Mouse (Mus musculus) ES-CJ7 (cell line): Measurements from ENCODE around the gene Dppa1.
A peak's percentile ranks its signal among the peaks of the same experiment; 100 is the strongest.
"Not testable (repeated sequence)": the region's sequence is repeated elsewhere in the genome, so short reads cannot be mapped to it uniquely, and the experiment has no call there.

Experiments used
- DNase-seq: peaks from one replicate; pipeline ENCODE4 v3.0.0; 2011; ENCODE audit warnings: low read depth, low spot score

Dppa1 gene

DNA sequence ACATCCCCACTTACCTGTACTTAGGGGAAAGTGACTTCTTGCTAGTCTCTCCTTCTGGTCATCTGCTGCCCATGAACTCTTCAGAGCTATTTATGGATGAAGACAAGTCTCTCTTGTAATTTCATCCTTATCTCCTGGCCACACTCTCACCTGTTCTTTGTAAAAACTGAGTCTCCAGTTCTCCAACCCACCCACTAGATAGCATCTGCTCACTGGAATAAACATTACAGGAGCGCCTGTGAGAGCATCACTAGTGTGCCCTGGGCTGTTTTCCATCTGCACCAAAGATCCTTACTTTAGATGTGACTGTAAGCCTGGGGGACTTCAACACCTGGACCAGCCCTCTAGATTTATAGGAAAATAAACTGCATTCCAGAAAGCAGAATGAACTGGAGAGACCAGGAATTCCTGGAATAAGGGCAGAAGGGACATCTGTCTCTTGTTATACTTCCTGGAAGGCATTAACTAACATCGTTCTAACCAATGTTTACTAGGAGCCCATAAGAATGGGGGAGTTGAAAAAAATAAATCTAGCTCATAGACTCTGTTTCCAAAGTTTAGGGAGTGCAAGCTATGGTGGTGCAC lies at the start of gene Dppa1:
Gene Dppa1, minus strand, starts transcription at position 51 of the 585 bp plus-strand sequence.
- no peak for DNase-seq

- no peak for DNase-seq
Observed at GRCm38 (mm10) chr11:46667938-46668337, 38.9 kb upstream of the Dppa1 start.

DNA sequence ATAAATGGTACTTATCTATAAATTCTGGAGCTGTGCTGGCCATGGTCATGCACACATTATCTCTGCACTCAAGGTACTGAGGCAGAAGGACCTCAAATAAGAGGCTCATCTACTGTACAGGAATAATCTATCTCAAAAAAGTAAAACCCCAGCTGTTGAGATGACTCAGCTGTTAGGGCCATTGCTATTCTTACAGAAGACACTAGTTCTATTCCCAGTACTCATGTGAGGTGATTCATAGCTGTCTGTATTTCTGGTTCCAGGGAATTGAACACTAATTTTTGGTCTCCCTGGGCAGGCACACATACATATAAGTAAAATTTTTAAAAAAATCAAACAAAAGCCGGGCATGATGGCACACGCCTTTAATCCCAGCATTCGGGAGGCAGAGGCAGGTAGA lies 38.0 kb upstream of the Dppa1 start:
- no peak for DNase-seq

- DNase-seq, result peak; percentile 75
Observed at GRCm38 (mm10) chr11:46665599-46666522, 36.8 kb upstream of the Dppa1 start.

DNA sequence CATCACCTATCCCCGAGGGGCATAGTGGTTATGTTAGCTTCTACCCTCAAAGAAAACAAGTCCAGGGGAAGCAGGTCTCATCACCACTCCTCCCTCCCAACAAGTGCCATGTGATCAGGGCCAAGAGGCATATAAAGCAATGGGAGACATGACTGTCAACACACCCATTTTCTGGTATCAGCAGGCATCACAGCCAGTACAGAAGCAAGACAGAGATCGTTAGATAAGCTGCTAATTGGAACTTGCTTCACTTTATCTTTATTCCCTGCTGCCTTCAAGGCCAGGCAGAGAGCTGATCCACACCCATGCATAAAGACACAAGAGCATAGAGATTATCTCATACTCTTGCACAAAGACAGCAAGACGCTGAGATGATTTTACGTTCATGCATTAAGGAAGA lies 34.2 kb upstream of the Dppa1 start:
- no peak for DNase-seq

- DNase-seq, result no peak
Observed at GRCm38 (mm10) chr11:46652476-46652875, 23.4 kb upstream of the Dppa1 start.

- not testable (repeated sequence) for DNase-seq
Observed at GRCm38 (mm10) chr11:46649655-46650054, 20.6 kb upstream of the Dppa1 start.

DNA sequence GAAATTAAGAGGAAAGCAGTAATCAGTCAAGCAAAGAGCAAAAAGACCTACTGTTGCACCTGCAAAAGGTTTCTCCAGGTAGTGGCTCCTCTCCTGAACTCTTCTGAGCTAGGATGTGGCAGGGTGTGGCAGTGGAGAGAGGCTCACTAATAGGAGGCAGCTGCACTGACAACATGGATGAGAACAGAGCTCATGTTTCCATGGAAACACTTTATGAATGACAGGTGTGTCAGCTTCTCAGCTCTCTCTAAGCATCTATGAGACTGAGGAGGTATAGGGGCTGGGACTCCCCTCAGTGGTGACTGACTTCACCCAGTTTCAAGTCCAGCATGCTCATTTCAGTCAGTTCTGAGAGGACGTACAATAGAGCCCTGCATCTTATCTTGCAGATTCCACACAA lies 15.8 kb upstream of the Dppa1 start:
- DNase-seq, result no peak

GRCm38 (mm10) chr11:46636568-46636967 lies 7.5 kb upstream of the Dppa1 start:
- peak; percentile 8 for DNase-seq

DNA sequence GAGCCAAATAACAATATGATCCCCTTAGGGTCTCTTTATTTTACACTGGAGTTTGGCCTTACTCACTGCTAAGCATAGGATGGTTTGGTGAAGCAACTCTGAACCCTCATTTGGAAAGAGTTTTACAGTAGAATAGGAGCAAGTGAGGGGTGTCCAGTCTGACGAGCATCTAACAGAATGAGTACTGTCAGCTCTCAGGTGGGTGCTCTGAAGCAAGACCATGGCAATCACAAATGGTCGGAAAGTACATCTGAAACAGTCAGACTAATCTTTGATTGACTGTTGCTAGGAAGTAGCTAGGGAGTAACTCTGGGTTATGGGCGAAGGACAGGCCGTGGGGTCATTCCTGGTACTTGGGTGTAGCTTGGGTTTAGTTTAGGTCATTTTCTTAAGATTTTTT lies 6.5 kb upstream of the Dppa1 start:
- DNase-seq, result not testable (repeated sequence)

DNA sequence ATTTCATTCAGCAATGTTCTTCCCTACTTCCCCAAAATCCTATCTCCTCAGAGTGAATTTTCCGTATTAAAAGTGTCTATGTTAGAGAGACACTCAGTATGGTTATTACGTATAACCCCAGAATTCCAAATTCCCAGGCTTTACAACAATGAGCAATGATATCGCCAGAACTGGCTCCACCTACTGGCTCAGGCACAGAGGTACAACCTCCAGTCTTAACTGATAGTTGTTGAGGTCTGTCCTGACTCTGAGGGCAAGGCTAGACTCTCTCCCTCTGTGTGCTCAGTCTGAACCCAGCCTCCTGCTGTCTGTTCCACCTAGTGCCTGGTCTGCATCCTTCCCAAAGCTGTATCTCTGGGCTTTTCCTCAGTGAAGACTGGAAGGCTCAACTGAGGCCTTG lies 2.6 kb upstream of the Dppa1 start:
- peak; percentile 31 for DNase-seq

GRCm38 (mm10) chr11:46620414-46621168 lies 8.5 kb downstream of the Dppa1 start:
- DNase-seq, result no peak

- DNase-seq, result no peak
Observed at GRCm38 (mm10) chr11:46619929-46620328, 9.1 kb downstream of the Dppa1 start.

DNA sequence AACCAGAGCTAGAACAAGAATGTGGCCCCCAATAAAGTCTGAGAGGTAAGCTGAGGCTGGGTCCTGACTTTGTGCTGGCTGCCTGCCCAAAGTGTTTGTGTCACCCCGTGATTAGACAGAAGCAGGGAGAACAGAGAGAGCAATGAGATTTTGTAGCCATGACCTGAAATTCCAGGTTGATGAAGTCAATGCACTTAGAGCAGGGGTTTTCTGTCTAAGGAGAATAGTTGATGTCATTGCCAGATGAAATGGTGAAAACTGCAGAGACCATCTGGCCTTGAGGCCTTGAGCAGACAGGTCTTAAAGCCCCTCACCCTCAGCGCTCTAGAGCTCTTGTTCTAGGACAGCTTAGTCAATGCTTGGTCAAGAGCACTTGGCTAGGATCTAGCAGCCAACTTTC lies 36.6 kb downstream of the Dppa1 start:
- no peak for DNase-seq

GRCm38 (mm10) chr11:46582741-46583140 lies 46.3 kb downstream of the Dppa1 start:
- no peak for DNase-seq

DNA sequence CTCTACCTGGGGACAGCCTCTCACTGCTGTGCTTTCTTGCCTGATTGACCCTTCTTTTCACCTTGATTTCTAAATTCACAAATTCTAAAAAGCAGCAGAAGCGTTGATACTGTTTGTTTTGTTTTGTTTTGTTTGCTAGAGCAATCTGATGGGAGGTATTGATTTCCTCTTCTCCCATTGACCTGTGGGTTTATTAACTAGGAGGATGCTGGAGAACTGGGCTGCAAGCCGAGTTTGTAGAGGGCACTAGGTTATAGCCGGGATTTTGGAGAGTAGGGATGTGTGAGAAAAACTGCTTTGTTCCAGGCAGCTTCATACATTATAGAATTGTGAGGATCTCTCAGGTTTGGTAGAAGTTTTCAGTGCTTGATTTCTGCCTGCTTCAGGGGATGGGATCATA lies 48.6 kb downstream of the Dppa1 start:
- DNase-seq, result no peak

GRCm38 (mm10) chr11:46578771-46579281 lies 50.2 kb downstream of the Dppa1 start:
- DNase-seq, result no peak

- no peak for DNase-seq
Observed at GRCm38 (mm10) chr11:46571327-46571726, 57.7 kb downstream of the Dppa1 start, which contains the start of gene BC053393. Gene BC053393, plus strand, starts transcription at chr11:46571536.

DNA sequence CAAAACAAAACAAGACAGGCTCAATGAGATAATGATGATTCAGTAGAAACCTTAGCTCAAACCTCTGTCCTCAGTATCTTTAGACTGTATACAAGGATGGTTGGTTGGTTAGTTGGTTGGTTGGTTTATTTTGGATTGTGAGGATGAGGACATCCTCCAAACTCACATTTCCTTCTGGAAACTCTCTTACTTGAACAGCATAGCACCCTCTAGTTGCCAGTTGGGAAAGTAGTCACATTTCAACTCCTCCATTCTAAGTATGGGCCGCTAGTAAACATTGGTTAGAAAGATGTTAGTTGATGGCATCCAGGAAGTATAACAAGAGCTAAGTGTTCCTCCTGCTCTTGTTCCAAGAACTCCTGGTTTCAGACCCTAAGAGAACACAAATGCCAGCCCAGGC lies 60.0 kb downstream of the Dppa1 start:
- DNase-seq, result peak; percentile 28

GRCm38 (mm10) chr11:46565967-46566366 lies 63.1 kb downstream of the Dppa1 start:
- DNase-seq, result no peak

- no peak for DNase-seq
Observed at GRCm38 (mm10) chr11:46564671-46565070, 64.4 kb downstream of the Dppa1 start.

GRCm38 (mm10) chr11:46561096-46561495 lies 68.0 kb downstream of the Dppa1 start:
- peak; percentile 25 for DNase-seq
